Mouse (Mus musculus) left cerebral cortex, adult 9 months (tissue): ENCODE measurements around the gene Lcn2.

ENCODE experiments used
- DNase-seq, 2 experiments: peaks; one replicate each; pipeline ENCODE4 v3.0.0; 2022; ENCODE audit warnings: low spot score in 2 of 2

Gene Lcn2

GRCm38 (mm10) chr2:32413936-32414335, 25.9 kb upstream of the Lcn2 start:
- no peak for DNase-seq

- DNase-seq: no peak
Measured at GRCm38 (mm10) chr2:32412742-32413531, 24.9 kb upstream of the Lcn2 start.

- DNase-seq: no peak
Measured at GRCm38 (mm10) chr2:32411407-32411806, 23.4 kb upstream of the Lcn2 start.

- DNase-seq: no peak
Measured at GRCm38 (mm10) chr2:32408429-32409424, 20.7 kb upstream of the Lcn2 start.

- DNase-seq: no peak
Measured at GRCm38 (mm10) chr2:32407144-32407824, 19.2 kb upstream of the Lcn2 start.

- DNase-seq: peak in 1 of 2 experiments; percentile 98
Measured at GRCm38 (mm10) chr2:32404663-32405062, 16.6 kb upstream of the Lcn2 start.

- no peak for DNase-seq
Measured at GRCm38 (mm10) chr2:32396695-32397094, 8.6 kb upstream of the Lcn2 start.

GRCm38 (mm10) chr2:32395946-32396621, 8.0 kb upstream of the Lcn2 start:
- DNase-seq: peak; percentile 87 to 95

GRCm38 (mm10) chr2:32395484-32395945, 7.5 kb upstream of the Lcn2 start, which contains the start of gene Ptges2:
Gene Ptges2, plus strand, starts transcription at chr2:32395896.
- peak; percentile 84 to 90 for DNase-seq

GRCm38 (mm10) chr2:32394973-32395372, 6.9 kb upstream of the Lcn2 start:
- no peak for DNase-seq

- no peak for DNase-seq
Measured at GRCm38 (mm10) chr2:32392063-32392462, 4.0 kb upstream of the Lcn2 start.

GRCm38 (mm10) chr2:32390871-32391270, 2.8 kb upstream of the Lcn2 start:
- DNase-seq: no peak

- no peak for DNase-seq
Measured at GRCm38 (mm10) chr2:32389157-32389556, 1.1 kb upstream of the Lcn2 start.

- no peak for DNase-seq
Measured at GRCm38 (mm10) chr2:32382689-32383088, 5.4 kb downstream of the Lcn2 start.

GRCm38 (mm10) chr2:32381775-32382223, 6.3 kb downstream of the Lcn2 start, which contains the start of gene 1110008P14Rik:
Gene 1110008P14Rik, minus strand, starts transcription at chr2:32381938.
- DNase-seq: peak; percentile 81 to 94

GRCm38 (mm10) chr2:32381141-32381774, 6.8 kb downstream of the Lcn2 start:
- DNase-seq: peak in 1 of 2 experiments; percentile 54

- DNase-seq: no peak
Measured at GRCm38 (mm10) chr2:32380001-32380500, 8.0 kb downstream of the Lcn2 start.

- DNase-seq: no peak
Measured at GRCm38 (mm10) chr2:32376963-32377362, 11.1 kb downstream of the Lcn2 start.

- DNase-seq: peak in 1 of 2 experiments; percentile 69
Measured at GRCm38 (mm10) chr2:32375317-32375940, 12.6 kb downstream of the Lcn2 start.

- DNase-seq: no peak
Measured at GRCm38 (mm10) chr2:32374191-32374590, 13.9 kb downstream of the Lcn2 start.
